Mouse (Mus musculus): ENCODE data around the gene Apba2. TPM values are rescaled to one million over a fixed set of nuclear protein-coding genes. Genes with fewer than 3 reads are reported as not detected.

The Apba2 gene
- polyA plus RNA-seq, 1 experiment, result 0.48 TPM

GRCm38 (mm10) chr7:64634482-64634881, 133.0 kb downstream of the Apba2 start:
- Histone ChIP-seq H3K4me1 (ENCODE audit: control insufficient read depth, insufficient read depth, low read length) (no peaks in the 10 kb centered on the region), H3K36me3 (ENCODE audit: control insufficient read depth, insufficient read depth, low read length) (no peaks in the 10 kb centered on the region), H3K27me3 (replicated peaks; ENCODE audit: control insufficient read depth, insufficient read depth, low read length) (no peaks in the 10 kb centered on the region), H3K4me3 (ENCODE audit: insufficient read depth, low read depth, low read length) (no peak overlapping the region), H3K27ac (ENCODE audit: insufficient read depth, low read depth, low read length) (no peak overlapping the region)
- TF ChIP-seq CTCF (conservative IDR thresholded peaks at IDR 0.05; ENCODE audit: insufficient read depth, insufficient read length, low read depth, low read length), result no peak
- no peak for TF ChIP-seq POLR2A (IDR thresholded peaks at IDR 0.05; ENCODE audit: low read depth, low read length)
- no peak for DNase-seq

- no peak for TF ChIP-seq POLR2A (IDR thresholded peaks at IDR 0.05; ENCODE audit: low read depth, low read length)
- no peak for TF ChIP-seq CTCF (conservative IDR thresholded peaks at IDR 0.05; ENCODE audit: insufficient read depth, insufficient read length, low read depth, low read length)
- Histone ChIP-seq H3K4me3 (ENCODE audit: insufficient read depth, low read depth, low read length) (no peak overlapping the region), H3K27ac (ENCODE audit: insufficient read depth, low read depth, low read length) (no peak overlapping the region), H3K36me3 (ENCODE audit: control insufficient read depth, insufficient read depth, low read length) (no peaks in the 10 kb centered on the region), H3K27me3 (replicated peaks; ENCODE audit: control insufficient read depth, insufficient read depth, low read length) (no peaks in the 10 kb centered on the region), H3K4me1 (ENCODE audit: control insufficient read depth, insufficient read depth, low read length) (no peaks in the 10 kb centered on the region)
- DNase-seq, result no peak
- 74% methylated on average over 4 of the region's 4 CpGs for WGBS
Observed at GRCm38 (mm10) chr7:64638922-64639321, 137.4 kb downstream of the Apba2 start.

GRCm38 (mm10) chr7:64640651-64641050, 139.1 kb downstream of the Apba2 start:
- no peak for TF ChIP-seq CTCF (conservative IDR thresholded peaks at IDR 0.05; ENCODE audit: insufficient read depth, insufficient read length, low read depth, low read length)
- no peak for TF ChIP-seq POLR2A (IDR thresholded peaks at IDR 0.05; ENCODE audit: low read depth, low read length)
- H3K27ac ChIP-seq (ENCODE audit: insufficient read depth, low read depth, low read length), result no peak overlapping the region
- DNase-seq, result no peak
- H3K4me3 ChIP-seq (ENCODE audit: insufficient read depth, low read depth, low read length), result no peak overlapping the region
- no peaks in the 10 kb centered on the region for H3K36me3 ChIP-seq (ENCODE audit: control insufficient read depth, insufficient read depth, low read length)
- no peaks in the 10 kb centered on the region for H3K27me3 ChIP-seq (replicated peaks; ENCODE audit: control insufficient read depth, insufficient read depth, low read length)
- H3K4me1 ChIP-seq (ENCODE audit: control insufficient read depth, insufficient read depth, low read length), result no peaks in the 10 kb centered on the region; the same call in 1 of the 2 replicates
- 84% methylated on average over 3 of the region's 3 CpGs for WGBS

DNA sequence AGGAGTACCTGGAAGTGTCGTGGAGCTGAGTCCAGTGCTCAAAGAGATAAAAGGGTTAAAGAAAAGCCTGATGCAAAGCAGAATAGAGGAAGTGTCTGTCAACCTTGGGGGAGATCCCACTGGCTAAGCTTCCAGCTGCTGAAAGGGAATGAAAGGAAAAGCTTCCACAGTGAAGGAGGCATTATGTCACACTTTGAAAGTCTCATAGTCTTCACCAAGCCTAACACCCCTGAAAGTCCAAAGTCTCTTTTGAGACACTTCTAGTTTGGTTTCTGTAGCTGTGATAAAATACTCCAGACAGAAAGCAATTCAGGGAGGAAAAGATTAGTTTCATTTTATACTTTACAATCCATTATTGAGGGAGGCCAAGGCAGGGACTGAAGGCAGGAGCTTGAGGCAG, 141.4 kb downstream of the Apba2 start:
- no peaks in the 10 kb centered on the region for H3K36me3 ChIP-seq (ENCODE audit: control insufficient read depth, insufficient read depth, low read length)
- no peak overlapping the region for H3K27ac ChIP-seq (ENCODE audit: insufficient read depth, low read depth, low read length)
- no peak overlapping the region for H3K4me3 ChIP-seq (ENCODE audit: insufficient read depth, low read depth, low read length)
- TF ChIP-seq POLR2A (IDR thresholded peaks at IDR 0.05; ENCODE audit: low read depth, low read length), result no peak
- TF ChIP-seq CTCF (conservative IDR thresholded peaks at IDR 0.05; ENCODE audit: insufficient read depth, insufficient read length, low read depth, low read length), result no peak
- DNase-seq, result no peak
- 59% methylated on average over 1 of the region's 1 CpGs for WGBS
- H3K27me3 ChIP-seq (replicated peaks; ENCODE audit: control insufficient read depth, insufficient read depth, low read length), result no peaks in the 10 kb centered on the region
- no peaks in the 10 kb centered on the region; the same call in 1 of the 2 replicates for H3K4me1 ChIP-seq (ENCODE audit: control insufficient read depth, insufficient read depth, low read length)

- TF ChIP-seq POLR2A (IDR thresholded peaks at IDR 0.05; ENCODE audit: low read depth, low read length), result no peak
- no peak for TF ChIP-seq CTCF (conservative IDR thresholded peaks at IDR 0.05; ENCODE audit: insufficient read depth, insufficient read length, low read depth, low read length)
- no peaks in the 10 kb centered on the region for H3K27me3 ChIP-seq (replicated peaks; ENCODE audit: control insufficient read depth, insufficient read depth, low read length)
- H3K4me1 ChIP-seq (ENCODE audit: control insufficient read depth, insufficient read depth, low read length), result no peaks in the 10 kb centered on the region; the same call in 1 of the 2 replicates
- no peaks in the 10 kb centered on the region for H3K36me3 ChIP-seq (ENCODE audit: control insufficient read depth, insufficient read depth, low read length)
- 25% methylated on average over 3 of the region's 3 CpGs for WGBS
- no peak for DNase-seq
- no peak overlapping the region for H3K4me3 ChIP-seq (ENCODE audit: insufficient read depth, low read depth, low read length)
- no peak overlapping the region for H3K27ac ChIP-seq (ENCODE audit: insufficient read depth, low read depth, low read length)
Observed at GRCm38 (mm10) chr7:64645458-64645857, 144.0 kb downstream of the Apba2 start.

DNA sequence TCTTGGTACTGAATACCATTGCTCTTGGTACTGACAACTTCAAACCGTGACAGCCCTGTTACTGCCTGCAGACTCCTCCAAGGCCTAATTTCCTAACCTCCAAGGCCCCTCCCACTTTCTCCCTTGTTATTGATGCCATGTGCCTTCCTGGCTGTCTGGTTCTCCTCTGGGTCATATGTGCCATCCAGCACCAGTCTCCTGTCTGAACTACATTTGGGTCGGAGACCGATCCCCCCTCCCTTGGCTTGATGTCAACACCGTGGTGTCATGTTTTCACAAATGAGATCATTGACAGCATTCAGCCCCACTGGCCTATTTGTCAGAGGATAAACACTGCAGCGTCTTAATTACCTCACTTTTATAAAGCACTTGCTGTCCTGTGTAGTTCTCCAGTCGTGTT, 144.5 kb downstream of the Apba2 start:
- WGBS, result 59% methylated on average over 6 of the region's 6 CpGs
- Histone ChIP-seq H3K4me3 (ENCODE audit: insufficient read depth, low read depth, low read length) (no peak overlapping the region), H3K27ac (ENCODE audit: insufficient read depth, low read depth, low read length) (no peak overlapping the region), H3K27me3 (replicated peaks; ENCODE audit: control insufficient read depth, insufficient read depth, low read length) (no peaks in the 10 kb centered on the region), H3K36me3 (ENCODE audit: control insufficient read depth, insufficient read depth, low read length) (no peaks in the 10 kb centered on the region), H3K4me1 (ENCODE audit: control insufficient read depth, insufficient read depth, low read length) (no peaks in the 10 kb centered on the region; the same call in 1 of the 2 replicates)
- DNase-seq, result no peak
- no peak for TF ChIP-seq CTCF (conservative IDR thresholded peaks at IDR 0.05; ENCODE audit: insufficient read depth, insufficient read length, low read depth, low read length)
- no peak for TF ChIP-seq POLR2A (IDR thresholded peaks at IDR 0.05; ENCODE audit: low read depth, low read length)

GRCm38 (mm10) chr7:64648947-64649607, 147.6 kb downstream of the Apba2 start:
- Histone ChIP-seq H3K4me1 (ENCODE audit: control insufficient read depth, insufficient read depth, low read length) (no peaks in the 10 kb centered on the region; the same call in 1 of the 2 replicates), H3K36me3 (ENCODE audit: control insufficient read depth, insufficient read depth, low read length) (no peaks in the 10 kb centered on the region), H3K27me3 (replicated peaks; ENCODE audit: control insufficient read depth, insufficient read depth, low read length) (no peaks in the 10 kb centered on the region), H3K4me3 (ENCODE audit: insufficient read depth, low read depth, low read length) (no peak overlapping the region), H3K27ac (ENCODE audit: insufficient read depth, low read depth, low read length) (no peak overlapping the region)
- 42% methylated on average over 10 of the region's 10 CpGs for WGBS
- TF ChIP-seq CTCF (conservative IDR thresholded peaks at IDR 0.05; ENCODE audit: insufficient read depth, insufficient read length, low read depth, low read length), result no peak
- TF ChIP-seq POLR2A (IDR thresholded peaks at IDR 0.05; ENCODE audit: low read depth, low read length), result no peak
- DNase-seq, result peak; percentile 20

Data from kidney, adult 2 months (tissue).